Mouse (Mus musculus): ENCODE results near the gene Tmem26.

- TF ChIP-seq POLR2A (IDR thresholded peaks at IDR 0.05; ENCODE audit: borderline replicate concordance, extremely low read depth, insufficient read depth, insufficient read length, poor library complexity, severe bottlenecking): no peak
- no peak for TF ChIP-seq CTCF (IDR thresholded peaks at IDR 0.05; ENCODE audit: borderline replicate concordance, extremely low read depth, insufficient read depth, insufficient read length)
These were observed 37.9 kb upstream of the Tmem26 start for GRCm38 (mm10) chr10:68685510-68685909.

All from brain, embryonic 14.5 days (tissue).